Mouse (Mus musculus) liver, embryonic 14.5 days (tissue): ENCODE data around the gene Slc5a10.

Experiments used
- CTCF ChIP-seq: IDR thresholded peaks from 2 replicates; pipeline ENCODE4 v1.5.1; 2016; ENCODE audit warnings: antibody characterized with exemption, low read depth, control low read depth
- EP300 ChIP-seq: IDR thresholded peaks from 2 replicates; pipeline ENCODE4 v1.6.1; 2016; ENCODE audit warnings: antibody characterized with exemption, low read depth

- TF ChIP-seq CTCF (no peak), EP300 (no peak)
Measured at GRCm38 (mm10) chr11:61671781-61672383, 48.7 kb downstream of the Slc5a10 start.
